Mouse (Mus musculus): ENCODE data around the gene Degs2.
"Not testable (repeated sequence)": the region's sequence is repeated elsewhere in the genome, so short reads cannot be mapped to it uniquely, and the experiment has no call there.

Gene Degs2

GRCm38 (mm10) chr12:108702185-108702584, at the start of gene Degs2:
Gene Degs2 (minus strand): TSS chr12:108702315.
- DNase-seq (ENCODE audit: low spot score in 2 of 2) = no peak

- DNase-seq (ENCODE audit: low spot score in 2 of 2) = no peak
Observed at GRCm38 (mm10) chr12:108751790-108752189, 49.7 kb upstream of the Degs2 start.

GRCm38 (mm10) chr12:108750226-108750625, 48.1 kb upstream of the Degs2 start:
- no peak for DNase-seq (ENCODE audit: low spot score in 2 of 2)

GRCm38 (mm10) chr12:108749454-108749853, 47.3 kb upstream of the Degs2 start:
- no peak for DNase-seq (ENCODE audit: low spot score in 2 of 2)

GRCm38 (mm10) chr12:108749019-108749418, 46.9 kb upstream of the Degs2 start:
- DNase-seq (ENCODE audit: low spot score in 2 of 2) = no peak

GRCm38 (mm10) chr12:108745990-108746389, 43.9 kb upstream of the Degs2 start:
- DNase-seq (ENCODE audit: low spot score in 2 of 2) = no peak

GRCm38 (mm10) chr12:108742241-108742640, 40.1 kb upstream of the Degs2 start:
- no peak for DNase-seq (ENCODE audit: low spot score in 2 of 2)

GRCm38 (mm10) chr12:108741472-108741871, 39.4 kb upstream of the Degs2 start:
- DNase-seq (ENCODE audit: low spot score in 2 of 2) = no peak

- no peak for DNase-seq (ENCODE audit: low spot score in 2 of 2)
Observed at GRCm38 (mm10) chr12:108738745-108739144, 36.6 kb upstream of the Degs2 start.

- no peak for DNase-seq (ENCODE audit: low spot score in 2 of 2)
Observed at GRCm38 (mm10) chr12:108737838-108738237, 35.7 kb upstream of the Degs2 start.

GRCm38 (mm10) chr12:108734386-108734785, 32.3 kb upstream of the Degs2 start:
- no peak for DNase-seq (ENCODE audit: low spot score in 2 of 2)

- DNase-seq (ENCODE audit: low spot score in 2 of 2) = no peak
Observed at GRCm38 (mm10) chr12:108723841-108724240, 21.7 kb upstream of the Degs2 start.

- DNase-seq (ENCODE audit: low spot score in 2 of 2) = no peak
Observed at GRCm38 (mm10) chr12:108722464-108722863, 20.3 kb upstream of the Degs2 start.

GRCm38 (mm10) chr12:108718485-108718884, 16.4 kb upstream of the Degs2 start:
- no peak for DNase-seq (ENCODE audit: low spot score in 2 of 2)

GRCm38 (mm10) chr12:108715854-108716253, 13.7 kb upstream of the Degs2 start:
- no peak for DNase-seq (ENCODE audit: low spot score in 2 of 2)

GRCm38 (mm10) chr12:108713972-108714371, 11.9 kb upstream of the Degs2 start:
- DNase-seq (ENCODE audit: low spot score in 2 of 2) = not testable (repeated sequence)

- no peak for DNase-seq (ENCODE audit: low spot score in 2 of 2)
Observed at GRCm38 (mm10) chr12:108712481-108712880, 10.4 kb upstream of the Degs2 start.

- no peak for DNase-seq (ENCODE audit: low spot score in 2 of 2)
Observed at GRCm38 (mm10) chr12:108710861-108711615, 8.9 kb upstream of the Degs2 start.

- DNase-seq (ENCODE audit: low spot score in 2 of 2) = no peak
Observed at GRCm38 (mm10) chr12:108709964-108710765, 8.1 kb upstream of the Degs2 start.

GRCm38 (mm10) chr12:108709386-108709785, 7.3 kb upstream of the Degs2 start:
- DNase-seq (ENCODE audit: low spot score in 2 of 2) = no peak

- DNase-seq (ENCODE audit: low spot score in 2 of 2) = no peak
Observed at GRCm38 (mm10) chr12:108706129-108706528, 4.0 kb upstream of the Degs2 start.

GRCm38 (mm10) chr12:108705486-108705885, 3.4 kb upstream of the Degs2 start:
- DNase-seq (ENCODE audit: low spot score in 2 of 2) = no peak

- DNase-seq (ENCODE audit: low spot score in 2 of 2) = no peak
Observed at GRCm38 (mm10) chr12:108701221-108701620, 894 bp downstream of the Degs2 start.

Data from right cerebral cortex, postnatal 36 days (tissue).